Mouse (Mus musculus): Measurements from ENCODE around the gene Cyb561.

GRCm38 (mm10) chr11:105989446-105989845, 36.3 kb upstream of the Cyb561 start:
- TF ChIP-seq CTCF (IDR thresholded peaks at IDR 0.05; ENCODE audit: low read depth, low read length): no peak
- TF ChIP-seq POLR2A (IDR thresholded peaks at IDR 0.05; ENCODE audit: insufficient read depth, low read length): no peak
- no peak for TF ChIP-seq EP300 (IDR thresholded peaks at IDR 0.05; ENCODE audit: insufficient read depth, low read depth, low read length)

Data from ES-Bruce4 (cell line).